Mouse (Mus musculus): ENCODE measurements around the gene Sned1.

GRCm38 (mm10) chr1:93229221-93229620 lies 6.4 kb upstream of the Sned1 start:
- TF ChIP-seq CTCF (IDR thresholded peaks at IDR 0.05; ENCODE audit: borderline replicate concordance, insufficient read depth, low read length) (no peak), POLR2A (IDR thresholded peaks at IDR 0.05; ENCODE audit: low read depth, low read length) (no peak)
